Mouse (Mus musculus) heart, adult 2 months (tissue): ENCODE data around the gene Socs5. TPM values are rescaled to one million over a fixed set of nuclear protein-coding genes. Genes with fewer than 3 reads are reported as not detected.

Experiments
- DNase-seq, 2 experiments: peaks; one replicate each; pipeline ENCODE4 v3.0.0; 2021
- H3K27ac ChIP-seq: fragments of 200-600 bp; 2 replicates; pipeline ENCODE4 v1.8.1; 2022
- H3K27me3 ChIP-seq: fragments of 200-500 bp; 2 replicates; pipeline ENCODE4 v1.6.1; 2012; ENCODE audit warnings: mild to moderate bottlenecking, low read length, inconsistent platforms, mixed read lengths; ENCODE audit not compliant: control insufficient read depth, insufficient read depth
- H3K36me3 ChIP-seq: fragments of 200-500 bp; 2 replicates; pipeline ENCODE4 v1.6.1; 2012; ENCODE audit warnings: low read length, inconsistent platforms; ENCODE audit not compliant: control insufficient read depth, insufficient read depth
- H3K4me1 ChIP-seq: fragments of 200-500 bp; 2 replicates; pipeline ENCODE4 v1.6.1; 2011; ENCODE audit warnings: low read length; ENCODE audit not compliant: control insufficient read depth, insufficient read depth
- H3K4me3 ChIP-seq: fragments of 200-600 bp; 2 replicates; pipeline ENCODE4 v1.8.1; 2022
- H3K79me2 ChIP-seq: fragments of 200-500 bp; replicated peaks from 2 replicates; pipeline ENCODE4 v1.6.1; 2012; ENCODE audit warnings: mild to moderate bottlenecking, inconsistent platforms, low read length, moderate library complexity, mixed read lengths; ENCODE audit not compliant: control insufficient read depth, insufficient read depth
- H3K9ac ChIP-seq: fragments of 200-500 bp; 2 replicates; pipeline ENCODE4 v1.6.1; 2012; ENCODE audit warnings: low read depth, mild to moderate bottlenecking, control low read depth, inconsistent platforms, low read length, mixed read lengths
- CTCF ChIP-seq: fragments of 200-600 bp; IDR thresholded peaks from 2 replicates; pipeline ENCODE4 v1.8.1; 2022; ENCODE audit warnings: antibody characterized with exemption, mild to moderate bottlenecking, moderate library complexity
- EP300 ChIP-seq: fragments of 200-500 bp; IDR thresholded peaks from 2 replicates; pipeline ENCODE4 v1.6.1; 2011; ENCODE audit warnings: low read depth, low read length, control low read depth; ENCODE audit not compliant: insufficient read depth
- POLR2A ChIP-seq: fragments of 200-500 bp; IDR thresholded peaks from 2 replicates; pipeline ENCODE4 v1.6.1; 2011; ENCODE audit warnings: mild to moderate bottlenecking, low read depth, low read length, control low read depth; ENCODE audit not compliant: insufficient read depth
- WGBS: fragments of 180-500 bp; shearing (Covaris S2); methylation state at CpG from one replicate; pipeline ENCODE4 v1.1.7; 2018; 5-methylcytosine and 5-hydroxymethylcytosine counted together
- intact Hi-C: fragments of 180-260 bp; cut with DNase I; formaldehyde crosslinking; loops from one replicate; pipeline ENCODE4 v1.15.1; 2025
- polyA plus RNA-seq: library from polyadenylated mRNA; depleted of rRNA; stranded (reverse); fragments of >200 nt; gene quantifications from 2 replicates; pipeline ENCODE4 v1.2.3, GENCODE M21; 2012
- total RNA-seq, 2 experiments: library from RNA; stranded (reverse); gene quantifications; 2 replicates each; pipeline ENCODE4 v1.2.3; 2021

The Socs5 gene
- total and polyA plus RNA-seq, 3 experiments: 10.5 to 39.1 (median 28.1) TPM

DNA sequence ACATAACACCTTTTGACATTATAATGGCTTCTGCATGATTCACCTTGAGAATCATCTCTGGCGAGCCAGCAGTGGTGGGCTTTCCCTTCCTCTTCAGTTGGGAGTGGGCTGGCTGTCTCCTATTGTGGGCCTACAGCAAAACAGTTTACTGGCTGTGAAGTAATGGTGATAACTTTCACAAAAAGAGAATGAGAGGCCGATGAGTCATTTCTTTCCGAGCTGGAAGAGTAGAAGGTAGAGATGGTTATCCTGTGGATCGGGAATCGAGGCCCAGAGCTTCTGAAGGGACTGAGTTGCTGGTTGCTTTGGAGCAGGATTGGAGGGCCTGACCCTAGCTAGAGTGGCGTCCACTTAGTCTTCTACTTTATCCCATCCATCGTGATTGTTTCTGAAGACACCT, 2.0 kb downstream of the Socs5 start:
- no peak overlapping the region for H3K9ac ChIP-seq
- peaks cover 9% of the 10 kb centered on the region for H3K79me2 ChIP-seq
- H3K27ac ChIP-seq: no peak overlapping the region
- H3K4me1 ChIP-seq: peaks cover 13% of the 10 kb centered on the region
- intact Hi-C loops: loop anchor here (2.0 to 5.0 kb wide), 4 partner anchors 33 to 147 kb away; partner anchors contain the start of gene Rhoq
- H3K4me3 ChIP-seq: no peak overlapping the region
- no peaks in the 10 kb centered on the region for H3K27me3 ChIP-seq
- no peak for TF ChIP-seq EP300
- no peak for TF ChIP-seq POLR2A
- TF ChIP-seq CTCF: no peak
- peaks cover 11% of the 10 kb centered on the region for H3K36me3 ChIP-seq
- DNase-seq: no peak
- 48% methylated on average over 7 of the region's 7 CpGs for WGBS

DNA sequence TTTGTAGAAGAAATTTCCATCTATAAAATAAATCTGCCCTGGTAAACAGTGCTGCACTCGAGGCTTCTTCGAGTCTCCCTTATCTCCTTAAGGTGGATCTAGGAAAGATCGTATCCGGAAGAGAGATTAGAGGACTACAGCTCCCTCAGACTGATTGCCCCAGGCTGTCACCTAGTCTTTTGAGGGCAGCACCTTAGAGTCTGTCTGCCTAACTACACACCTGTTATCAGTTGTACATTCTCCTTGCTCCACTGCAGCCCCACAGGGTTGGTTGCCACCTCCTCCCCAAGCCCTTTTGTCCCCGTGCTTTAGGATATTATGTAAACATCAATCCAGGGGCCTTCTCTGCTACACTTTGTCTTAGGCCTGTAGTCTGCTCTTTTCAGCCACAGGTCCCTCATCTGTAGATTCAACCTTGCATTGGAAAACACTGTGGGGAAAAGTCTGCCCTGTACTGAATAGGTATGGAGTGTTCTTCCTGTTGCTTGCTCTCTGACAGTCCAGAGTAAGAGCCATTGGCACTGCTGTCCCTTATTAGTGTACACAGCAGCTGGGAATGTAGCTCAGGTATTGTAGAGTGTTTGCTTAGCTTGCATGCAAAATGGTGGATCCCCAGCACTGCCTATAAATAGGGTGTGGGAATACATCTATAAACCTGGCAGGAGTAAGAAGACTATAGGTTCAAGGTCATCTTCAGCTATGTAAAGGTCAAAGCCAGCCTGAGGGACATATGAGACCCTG, 5.5 kb downstream of the Socs5 start:
- Histone ChIP-seq H3K27me3 (no peaks in the 10 kb centered on the region), H3K9ac (no peak overlapping the region), H3K36me3 (peaks cover 11% of the 10 kb centered on the region), H3K4me1 (peaks cover 7% of the 10 kb centered on the region), H3K4me3 (no peak overlapping the region), H3K27ac (no peak overlapping the region; the same call in 1 of the 2 replicates), H3K79me2 (peaks cover 12% of the 10 kb centered on the region)
- no peak for TF ChIP-seq POLR2A
- no peak for TF ChIP-seq EP300
- no peak for TF ChIP-seq CTCF
- no peak for DNase-seq
- 69% methylated on average over 5 of the region's 5 CpGs for WGBS
- intact Hi-C loops: no loop called here

DNA sequence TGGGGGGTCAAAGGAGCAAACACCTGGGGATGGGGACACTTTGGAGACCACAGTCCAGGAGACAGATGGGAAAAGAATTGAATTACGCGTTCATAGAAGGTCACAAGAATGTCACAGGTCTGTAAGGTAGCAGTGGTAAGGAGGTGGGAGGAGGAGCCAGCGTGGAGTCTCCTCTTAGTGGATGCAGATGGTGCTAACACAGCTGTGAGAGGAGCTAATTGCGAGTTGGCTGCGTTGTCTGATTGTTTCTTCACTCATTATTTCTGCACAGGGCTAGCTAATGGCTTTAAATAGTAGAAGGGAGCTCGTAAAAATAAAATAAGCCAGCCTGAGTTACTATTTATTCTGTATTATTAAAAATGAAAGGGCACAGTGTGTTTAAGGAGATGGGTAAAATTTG, 8.1 kb downstream of the Socs5 start:
- H3K27me3 ChIP-seq: no peaks in the 10 kb centered on the region
- H3K9ac ChIP-seq: no peak overlapping the region
- H3K4me1 ChIP-seq: peaks cover 5% of the 10 kb centered on the region
- H3K27ac ChIP-seq: no peak overlapping the region
- TF ChIP-seq EP300 (no peak), CTCF (no peak), POLR2A (no peak)
- DNase-seq: no peak
- 72% methylated on average over 6 of the region's 6 CpGs for WGBS
- no peak overlapping the region for H3K4me3 ChIP-seq
- peaks cover 7% of the 10 kb centered on the region for H3K36me3 ChIP-seq
- intact Hi-C loops: no loop called here
- H3K79me2 ChIP-seq: peaks cover 17% of the 10 kb centered on the region

DNA sequence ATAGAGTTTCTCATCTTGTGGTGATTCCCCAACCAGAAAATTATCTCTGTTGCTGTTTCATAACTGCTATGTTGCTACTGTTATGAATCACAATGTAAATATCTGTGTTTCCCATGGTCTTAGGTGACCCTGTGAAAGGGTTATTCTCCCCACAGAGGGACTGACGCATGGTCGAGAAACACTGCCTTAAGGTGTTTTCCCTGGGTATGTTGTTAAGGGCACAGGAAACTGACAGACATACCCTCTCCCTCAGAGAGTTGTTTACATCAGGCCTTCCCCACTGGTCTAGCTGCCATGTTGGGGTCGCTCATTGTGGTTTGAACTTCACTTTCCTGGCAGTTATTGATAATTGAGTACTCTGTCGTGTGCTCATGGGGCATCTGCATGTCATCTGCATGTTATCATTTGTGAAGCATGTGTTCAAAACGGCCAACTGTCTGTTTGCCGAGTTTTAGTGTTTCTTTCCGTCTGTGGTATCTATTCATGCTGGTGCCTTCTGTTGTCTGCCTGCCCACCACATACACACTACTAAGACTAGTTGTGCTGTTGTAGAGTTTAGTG, 11.6 kb downstream of the Socs5 start:
- Histone ChIP-seq H3K9ac (no peak overlapping the region), H3K27ac (no peak overlapping the region), H3K4me3 (no peak overlapping the region), H3K79me2 (peaks cover 8% of the 10 kb centered on the region), H3K27me3 (no peaks in the 10 kb centered on the region), H3K4me1 (no peaks in the 10 kb centered on the region; the same call in 1 of the 2 replicates), H3K36me3 (peaks cover 1% of the 10 kb centered on the region; the same call in 1 of the 2 replicates)
- WGBS: 77% methylated on average over 7 of the region's 7 CpGs
- TF ChIP-seq EP300 (no peak), POLR2A (no peak), CTCF (no peak)
- no peak for DNase-seq
- intact Hi-C loops: no loop called here

DNA sequence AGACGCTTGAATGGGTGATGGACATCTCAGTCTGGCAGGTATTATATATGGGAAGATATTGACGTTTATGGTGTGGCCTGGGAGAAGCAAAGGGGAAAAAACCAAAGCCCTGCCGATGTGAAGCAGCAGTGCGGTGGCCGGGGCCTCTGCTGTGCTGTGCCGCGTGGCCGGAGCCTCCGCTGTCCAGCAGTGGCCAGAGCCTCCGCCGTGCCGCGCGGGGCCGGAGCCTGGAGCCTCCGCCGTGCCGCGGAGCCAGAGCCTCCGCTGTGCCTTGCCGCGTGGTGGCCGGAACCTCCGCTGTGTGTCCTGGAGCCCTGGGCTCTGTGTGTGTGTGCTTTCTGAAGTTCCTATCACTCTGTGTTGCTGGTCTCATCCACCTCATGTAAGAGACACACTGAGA, 17.9 kb downstream of the Socs5 start:
- 72% methylated on average over 24 of the region's 24 CpGs for WGBS
- Histone ChIP-seq H3K79me2 (no peaks in the 10 kb centered on the region; the same call in 1 of the 2 replicates), H3K36me3 (peaks cover 5% of the 10 kb centered on the region; the same call in 1 of the 2 replicates), H3K27ac (no peak overlapping the region; the same call in 1 of the 2 replicates), H3K4me3 (peak overlapping the region; percentile 8; the same call in 1 of the 2 replicates), H3K9ac (no peak overlapping the region), H3K4me1 (no peaks in the 10 kb centered on the region), H3K27me3 (no peaks in the 10 kb centered on the region)
- peak; percentile 25 to 46 for DNase-seq
- intact Hi-C loops: no loop called here
- TF ChIP-seq EP300 (no peak), CTCF (no peak), POLR2A (no peak)

DNA sequence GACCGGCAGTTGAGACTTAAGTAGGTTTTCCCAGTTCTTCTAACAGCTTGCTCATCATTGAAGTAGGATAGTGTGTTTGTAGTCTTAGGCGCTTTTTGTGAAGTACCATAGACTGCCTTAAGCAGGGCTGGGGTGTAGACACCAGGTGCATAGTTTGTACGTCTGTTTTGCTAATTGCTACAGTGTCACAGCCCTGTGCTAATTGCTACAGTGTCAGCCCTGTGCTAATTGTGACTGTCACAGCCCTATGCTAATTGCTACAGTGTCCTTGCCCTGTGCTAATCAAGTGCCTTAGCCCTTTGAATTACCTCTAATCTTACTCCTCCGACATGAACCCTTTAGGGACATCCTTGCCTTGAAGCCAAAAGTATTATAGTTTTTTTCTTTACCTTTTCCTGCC, 24.8 kb downstream of the Socs5 start:
- peaks cover 1% of the 10 kb centered on the region; the same call in 1 of the 2 replicates for H3K4me1 ChIP-seq
- H3K27me3 ChIP-seq: no peaks in the 10 kb centered on the region
- H3K79me2 ChIP-seq: no peaks in the 10 kb centered on the region; the same call in 1 of the 2 replicates
- intact Hi-C loops: no loop called here
- TF ChIP-seq EP300 (no peak), POLR2A (no peak), CTCF (no peak)
- H3K36me3 ChIP-seq: peaks cover 2% of the 10 kb centered on the region
- H3K27ac ChIP-seq: no peak overlapping the region
- 85% methylated on average over 4 of the region's 4 CpGs for WGBS
- DNase-seq: no peak
- H3K9ac ChIP-seq: no peak overlapping the region
- no peak overlapping the region for H3K4me3 ChIP-seq
